Mouse (Mus musculus) forebrain, embryonic 15.5 days (tissue): ENCODE results near the gene Slit3. TPM values are rescaled to one million over a fixed set of nuclear protein-coding genes. Genes with fewer than 3 reads are reported as not detected.

ENCODE experiments used
- ATAC-seq: fragments of 200-750 bp; cut with Nextera tagmentation; replicated peaks from 2 replicates; pipeline ENCODE4 v1.8.0; 2017; ENCODE audit warnings: mild to moderate bottlenecking, moderate TSS enrichment, moderate library complexity
- H3K27ac ChIP-seq: fragments of 300-500 bp; sonication (generic); replicated peaks from 2 replicates; pipeline ENCODE4 v1.5.1; 2015; ENCODE audit warnings: mild to moderate bottlenecking, inconsistent platforms
- H3K27me3 ChIP-seq: fragments of 300-500 bp; sonication (generic); 2 replicates; pipeline ENCODE4 v1.6.1; 2015; ENCODE audit warnings: inconsistent platforms
- H3K36me3 ChIP-seq: fragments of 300-500 bp; sonication (generic); 2 replicates; pipeline ENCODE4 v1.6.1; 2015; ENCODE audit warnings: mild to moderate bottlenecking, inconsistent platforms
- H3K4me1 ChIP-seq: fragments of 300-500 bp; sonication (generic); 2 replicates; pipeline ENCODE4 v1.6.1; 2015; ENCODE audit warnings: inconsistent platforms
- H3K4me2 ChIP-seq: fragments of 300-500 bp; sonication (generic); replicated peaks from 2 replicates; pipeline ENCODE4 v1.6.1; 2015; ENCODE audit warnings: mild to moderate bottlenecking, inconsistent platforms
- H3K4me3 ChIP-seq: fragments of 300-500 bp; sonication (generic); 2 replicates; pipeline ENCODE4 v1.5.1; 2015; ENCODE audit warnings: mild to moderate bottlenecking, inconsistent platforms
- H3K9ac ChIP-seq: fragments of 300-500 bp; sonication (generic); replicated peaks from 2 replicates; pipeline ENCODE4 v1.6.1; 2015; ENCODE audit warnings: mild to moderate bottlenecking, inconsistent platforms
- H3K9me3 ChIP-seq: fragments of 300-500 bp; sonication (generic); 2 replicates; pipeline ENCODE4 v1.6.1; 2016; ENCODE audit warnings: inconsistent platforms
- WGBS: fragments of 180-500 bp; shearing (Covaris S2); methylation state at CpG from one replicate; pipeline ENCODE4 v1.1.7; 2015; ENCODE audit warnings: mixed read lengths; 5-methylcytosine and 5-hydroxymethylcytosine counted together
- polyA plus RNA-seq: library from polyadenylated mRNA; unstranded; fragments of >200 nt; fragmentation: Nextera tagmentation; extraction: Ambion mirVana; gene quantifications from 2 replicates; pipeline ENCODE4 v1.2.1, GENCODE M21; 2015

The Slit3 gene
- polyA plus RNA-seq, 1 experiment from 2014 or later: 6.4 TPM

GRCm38 (mm10) chr11:35569126-35569916 is 448.3 kb downstream of the Slit3 start:
- Histone ChIP-seq H3K27ac (no peak overlapping the region), H3K27me3 (peaks cover 67% of the 10 kb centered on the region), H3K9ac (no peak overlapping the region), H3K4me1 (0 out of 2 replicates have a peak, but pooled peaks cover 4% of the 10 kb centered on the region), H3K9me3 (no peaks in the 10 kb centered on the region), H3K36me3 (no peaks in the 10 kb centered on the region), H3K4me3 (no peak overlapping the region), H3K4me2 (no peak overlapping the region)
- WGBS: 70% methylated on average over 6 of the region's 6 CpGs
- ATAC-seq: no peak

- H3K27ac ChIP-seq: no peak overlapping the region
- peaks cover 61% of the 10 kb centered on the region for H3K27me3 ChIP-seq
- no peaks in the 10 kb centered on the region for H3K36me3 ChIP-seq
- ATAC-seq: no peak
- H3K4me3 ChIP-seq: no peak overlapping the region
- WGBS: 85% methylated on average over 11 of the region's 11 CpGs
- no peak overlapping the region for H3K9ac ChIP-seq
- no peaks in the 10 kb centered on the region for H3K9me3 ChIP-seq
- no peak overlapping the region for H3K4me2 ChIP-seq
- peaks cover 10% of the 10 kb centered on the region; the same call in 1 of the 2 replicates for H3K4me1 ChIP-seq
These were observed 448.9 kb downstream of the Slit3 start for GRCm38 (mm10) chr11:35569957-35570356.

GRCm38 (mm10) chr11:35571910-35572309 is 450.9 kb downstream of the Slit3 start:
- 63% methylated on average over 3 of the region's 3 CpGs for WGBS
- peak; percentile 26; the same call in 1 of the 2 replicates for ATAC-seq
- no peak overlapping the region for H3K4me3 ChIP-seq

GRCm38 (mm10) chr11:35578796-35579195 is 457.8 kb downstream of the Slit3 start:
- WGBS: 87% methylated on average over 10 of the region's 10 CpGs
- no peak overlapping the region for H3K4me2 ChIP-seq
- H3K9me3 ChIP-seq: no peaks in the 10 kb centered on the region
- H3K36me3 ChIP-seq: no peaks in the 10 kb centered on the region
- no peak overlapping the region for H3K4me3 ChIP-seq
- no peak overlapping the region for H3K9ac ChIP-seq
- peaks cover 23% of the 10 kb centered on the region for H3K4me1 ChIP-seq
- ATAC-seq: no peak
- no peak overlapping the region for H3K27ac ChIP-seq
- peaks cover 18% of the 10 kb centered on the region; the same call in 1 of the 2 replicates for H3K27me3 ChIP-seq

More at GRCm38 (mm10) chr11:35571910-35572309, 450.9 kb downstream of the Slit3 start:
- no peak overlapping the region for H3K27ac ChIP-seq
- H3K9ac ChIP-seq: no peak overlapping the region
- H3K4me1 ChIP-seq: peaks cover 23% of the 10 kb centered on the region
- no peak overlapping the region for H3K4me2 ChIP-seq
- no peaks in the 10 kb centered on the region for H3K9me3 ChIP-seq
- no peaks in the 10 kb centered on the region for H3K36me3 ChIP-seq
- H3K27me3 ChIP-seq: peaks cover 46% of the 10 kb centered on the region

GRCm38 (mm10) chr11:35582591-35582990 is 461.6 kb downstream of the Slit3 start:
- H3K4me3 ChIP-seq: no peak overlapping the region
- no peak for ATAC-seq
- WGBS: 77% methylated on average over 5 of the region's 5 CpGs
- H3K36me3 ChIP-seq: no peaks in the 10 kb centered on the region
- peaks cover 9% of the 10 kb centered on the region for H3K4me1 ChIP-seq
- no peak overlapping the region for H3K9ac ChIP-seq
- H3K9me3 ChIP-seq: no peaks in the 10 kb centered on the region
- no peak overlapping the region for H3K27ac ChIP-seq
- no peak overlapping the region for H3K4me2 ChIP-seq
- peaks cover 12% of the 10 kb centered on the region; the same call in 1 of the 2 replicates for H3K27me3 ChIP-seq

GRCm38 (mm10) chr11:35583633-35584032 is 462.6 kb downstream of the Slit3 start:
- H3K27ac ChIP-seq: no peak overlapping the region
- H3K9ac ChIP-seq: no peak overlapping the region
- no peak overlapping the region for H3K4me2 ChIP-seq
- no peak overlapping the region for H3K4me3 ChIP-seq
- no peaks in the 10 kb centered on the region for H3K9me3 ChIP-seq
- 83% methylated on average over 7 of the region's 7 CpGs for WGBS
- no peaks in the 10 kb centered on the region for H3K36me3 ChIP-seq
- ATAC-seq: no peak
- peaks cover 10% of the 10 kb centered on the region for H3K4me1 ChIP-seq
- peaks cover 5% of the 10 kb centered on the region; the same call in 1 of the 2 replicates for H3K27me3 ChIP-seq

GRCm38 (mm10) chr11:35587174-35587959 is 466.3 kb downstream of the Slit3 start:
- H3K27me3 ChIP-seq: 0 out of 2 replicates have a peak, but pooled peaks cover 3% of the 10 kb centered on the region
- 38% methylated on average over 13 of the region's 13 CpGs for WGBS
- no peak overlapping the region for H3K4me3 ChIP-seq
- H3K36me3 ChIP-seq: no peaks in the 10 kb centered on the region
- H3K4me2 ChIP-seq: no peak overlapping the region
- no peak overlapping the region for H3K9ac ChIP-seq
- H3K4me1 ChIP-seq: peaks cover 10% of the 10 kb centered on the region
- peak; percentile 88 for ATAC-seq
- no peak overlapping the region for H3K27ac ChIP-seq
- H3K9me3 ChIP-seq: no peaks in the 10 kb centered on the region

- Histone ChIP-seq H3K4me2 (no peak overlapping the region), H3K27ac (no peak overlapping the region), H3K9ac (no peak overlapping the region), H3K9me3 (no peaks in the 10 kb centered on the region), H3K4me3 (no peak overlapping the region), H3K36me3 (no peaks in the 10 kb centered on the region), H3K4me1 (peaks cover 16% of the 10 kb centered on the region), H3K27me3 (peaks cover 13% of the 10 kb centered on the region)
- WGBS: 76% methylated on average over 7 of the region's 7 CpGs
- no peak for ATAC-seq
These were observed 468.9 kb downstream of the Slit3 start for GRCm38 (mm10) chr11:35589892-35590291.

GRCm38 (mm10) chr11:35593146-35594034 is 472.4 kb downstream of the Slit3 start:
- Histone ChIP-seq H3K4me3 (no peak overlapping the region), H3K36me3 (no peaks in the 10 kb centered on the region), H3K9ac (no peak overlapping the region), H3K27me3 (peaks cover 13% of the 10 kb centered on the region), H3K27ac (no peak overlapping the region), H3K9me3 (no peaks in the 10 kb centered on the region), H3K4me1 (peaks cover 10% of the 10 kb centered on the region; the same call in 1 of the 2 replicates), H3K4me2 (no peak overlapping the region)
- 35% methylated on average over 14 of the region's 14 CpGs for WGBS
- ATAC-seq: no peak

- peaks cover 13% of the 10 kb centered on the region for H3K27me3 ChIP-seq
- no peaks in the 10 kb centered on the region for H3K36me3 ChIP-seq
- H3K9me3 ChIP-seq: no peaks in the 10 kb centered on the region
- no peak overlapping the region for H3K9ac ChIP-seq
- ATAC-seq: no peak
- no peak overlapping the region for H3K27ac ChIP-seq
- no peak overlapping the region for H3K4me3 ChIP-seq
- H3K4me2 ChIP-seq: no peak overlapping the region
- peaks cover 10% of the 10 kb centered on the region; the same call in 1 of the 2 replicates for H3K4me1 ChIP-seq
These were observed 475.0 kb downstream of the Slit3 start for GRCm38 (mm10) chr11:35596064-35596463.

- no peak overlapping the region for H3K27ac ChIP-seq
- H3K27me3 ChIP-seq: peaks cover 8% of the 10 kb centered on the region
- H3K4me3 ChIP-seq: no peak overlapping the region
- 72% methylated on average over 6 of the region's 6 CpGs for WGBS
- ATAC-seq: no peak
- H3K36me3 ChIP-seq: no peaks in the 10 kb centered on the region
- no peak overlapping the region for H3K9ac ChIP-seq
- H3K4me2 ChIP-seq: no peak overlapping the region
- H3K4me1 ChIP-seq: peaks cover 11% of the 10 kb centered on the region; the same call in 1 of the 2 replicates
- no peaks in the 10 kb centered on the region for H3K9me3 ChIP-seq
These were observed 476.9 kb downstream of the Slit3 start for GRCm38 (mm10) chr11:35597882-35598281.
